Mouse (Mus musculus) embryonic facial prominence, embryonic 11.5 days (tissue): Measurements from ENCODE around the gene Pgr. TPM values are rescaled to one million over a fixed set of nuclear protein-coding genes. Genes with fewer than 3 reads are reported as not detected.

Experiments used
- ATAC-seq: fragments of 200-750 bp; cut with Nextera tagmentation; replicated peaks from 2 replicates; pipeline ENCODE4 v1.8.0; 2017; ENCODE audit warnings: low read depth; ENCODE audit not compliant: insufficient number of reproducible peaks, low FRiP score, low TSS enrichment
- DNase-seq: peaks from one replicate; pipeline ENCODE4 v3.0.0-alpha.2; 2015; ENCODE audit warnings: low spot score
- H3K27ac ChIP-seq: fragments of 300-500 bp; sonication (generic); replicated peaks from 2 replicates; pipeline ENCODE4 v1.5.1; 2014; ENCODE audit warnings: mild to moderate bottlenecking, low read depth, low read length, control low read depth
- H3K27me3 ChIP-seq: fragments of 300-500 bp; sonication (generic); 2 replicates; pipeline ENCODE4 v1.6.1; 2014; ENCODE audit warnings: mild to moderate bottlenecking, low read length, moderate library complexity, mixed read lengths; ENCODE audit not compliant: control insufficient read depth, insufficient read depth
- H3K36me3 ChIP-seq: fragments of 300-500 bp; sonication (generic); replicated peaks from 2 replicates; pipeline ENCODE4 v1.6.1; 2014; ENCODE audit warnings: low read depth, mild to moderate bottlenecking, low read length, moderate library complexity, mixed read lengths; ENCODE audit not compliant: control insufficient read depth, insufficient read depth
- H3K4me1 ChIP-seq: fragments of 300-500 bp; sonication (generic); 2 replicates; pipeline ENCODE4 v1.6.1; 2014; ENCODE audit warnings: low read length, mixed read lengths; ENCODE audit not compliant: control insufficient read depth, insufficient read depth
- H3K4me2 ChIP-seq: fragments of 300-500 bp; sonication (generic); 2 replicates; pipeline ENCODE4 v1.6.1; 2014; ENCODE audit warnings: low read depth, mild to moderate bottlenecking, control low read depth, low read length, moderate library complexity
- H3K4me3 ChIP-seq: fragments of 300-500 bp; sonication (generic); 2 replicates; pipeline ENCODE4 v1.5.1; 2014; ENCODE audit warnings: low read depth, low read length, control low read depth
- H3K9ac ChIP-seq: fragments of 300-500 bp; sonication (generic); replicated peaks from 2 replicates; pipeline ENCODE4 v1.6.1; 2014; ENCODE audit warnings: mild to moderate bottlenecking, control low read depth, low read length
- H3K9me3 ChIP-seq: fragments of 300-500 bp; sonication (generic); replicated peaks from 2 replicates; pipeline ENCODE4 v1.6.1; 2016; ENCODE audit warnings: mild to moderate bottlenecking, low read length, inconsistent platforms, mixed read lengths; ENCODE audit not compliant: control insufficient read depth
- WGBS: fragments of 180-500 bp; shearing (Covaris S2); extraction: QIAGEN DNeasy Blood & Tissue Kit; methylation state at CpG from one replicate; pipeline ENCODE4 v1.1.7; 2014; 5-methylcytosine and 5-hydroxymethylcytosine counted together
- polyA plus RNA-seq: library from polyadenylated mRNA; unstranded; fragments of >200 nt; fragmentation: Nextera tagmentation; extraction: Ambion mirVana; gene quantifications from 2 replicates; pipeline ENCODE4 v1.2.1, GENCODE M21; 2014

Gene Pgr
- polyA plus RNA-seq, 1 experiment from 2014 or later: 0.31 TPM

- Histone ChIP-seq H3K36me3 (no peaks in the 10 kb centered on the region), H3K4me1 (no peaks in the 10 kb centered on the region; the same call in 1 of the 2 replicates), H3K27ac (no peak overlapping the region), H3K9me3 (no peaks in the 10 kb centered on the region), H3K4me3 (peak overlapping the region; percentile 56), H3K27me3 (peaks cover 28% of the 10 kb centered on the region), H3K4me2 (peak overlapping the region; percentile 97), H3K9ac (no peak overlapping the region)
- ATAC-seq (no peak), DNase-seq (peak; percentile 1)
- 27% methylated on average over 3 of the region's 3 CpGs for WGBS
Observed at GRCm38 (mm10) chr9:8902277-8902676, 2.6 kb downstream of the Pgr start.

GRCm38 (mm10) chr9:8927561-8927960, 27.9 kb downstream of the Pgr start:
- Histone ChIP-seq H3K4me3 (no peak overlapping the region), H3K36me3 (no peaks in the 10 kb centered on the region), H3K9me3 (no peaks in the 10 kb centered on the region), H3K4me1 (no peaks in the 10 kb centered on the region), H3K4me2 (no peak overlapping the region), H3K9ac (no peak overlapping the region), H3K27me3 (no peaks in the 10 kb centered on the region), H3K27ac (no peak overlapping the region)
- ATAC-seq (no peak), DNase-seq (no peak)
- 88% methylated on average over 2 of the region's 2 CpGs for WGBS

GRCm38 (mm10) chr9:8937753-8938152, 38.1 kb downstream of the Pgr start:
- H3K9ac ChIP-seq: no peak overlapping the region
- H3K4me3 ChIP-seq: no peak overlapping the region
- H3K27ac ChIP-seq: no peak overlapping the region
- no peaks in the 10 kb centered on the region for H3K4me1 ChIP-seq
- 38% methylated on average over 1 of the region's 1 CpGs for WGBS
- ATAC-seq (no peak), DNase-seq (no peak)
- no peaks in the 10 kb centered on the region for H3K9me3 ChIP-seq
- no peak overlapping the region for H3K4me2 ChIP-seq
- H3K27me3 ChIP-seq: no peaks in the 10 kb centered on the region
- H3K36me3 ChIP-seq: no peaks in the 10 kb centered on the region

- Histone ChIP-seq H3K9me3 (no peaks in the 10 kb centered on the region), H3K4me2 (no peak overlapping the region), H3K4me1 (no peaks in the 10 kb centered on the region), H3K36me3 (no peaks in the 10 kb centered on the region), H3K27ac (no peak overlapping the region), H3K27me3 (no peaks in the 10 kb centered on the region), H3K9ac (no peak overlapping the region), H3K4me3 (no peak overlapping the region)
- ATAC-seq (no peak), DNase-seq (no peak)
Observed at GRCm38 (mm10) chr9:8953306-8953705, 53.7 kb downstream of the Pgr start.

- no peaks in the 10 kb centered on the region for H3K4me1 ChIP-seq
- no peak overlapping the region for H3K9ac ChIP-seq
- H3K36me3 ChIP-seq: no peaks in the 10 kb centered on the region
- H3K4me2 ChIP-seq: no peak overlapping the region
- DNase-seq: peak; percentile 57
- H3K9me3 ChIP-seq: no peaks in the 10 kb centered on the region
- H3K27me3 ChIP-seq: no peaks in the 10 kb centered on the region
- no peak for ATAC-seq
- H3K27ac ChIP-seq: no peak overlapping the region
- no peak overlapping the region for H3K4me3 ChIP-seq
- WGBS: 70% methylated on average over 8 of the region's 8 CpGs
Observed at GRCm38 (mm10) chr9:8964512-8965133, 65.0 kb downstream of the Pgr start.

GRCm38 (mm10) chr9:8970240-8970639, 70.6 kb downstream of the Pgr start:
- ATAC-seq: no peak
- no peak overlapping the region for H3K9ac ChIP-seq
- H3K4me1 ChIP-seq: no peaks in the 10 kb centered on the region
- WGBS: 73% methylated on average over 7 of the region's 7 CpGs
- H3K9me3 ChIP-seq: no peaks in the 10 kb centered on the region
- no peaks in the 10 kb centered on the region for H3K36me3 ChIP-seq
- no peak overlapping the region for H3K27ac ChIP-seq
- H3K27me3 ChIP-seq: no peaks in the 10 kb centered on the region
- no peak overlapping the region for H3K4me2 ChIP-seq
- H3K4me3 ChIP-seq: no peak overlapping the region
- no peak for DNase-seq

GRCm38 (mm10) chr9:8971491-8971890, 71.9 kb downstream of the Pgr start, which contains the start of gene Gm16485:
Gm16485 (plus strand) TSS chr9:8971791.
- no peak within 1 kb of the TSS for H3K4me2 ChIP-seq
- no peaks in the 10 kb centered on the region for H3K9me3 ChIP-seq
- DNase-seq (no peak), ATAC-seq (no peak)
- no peak within 1 kb of the TSS for H3K27ac ChIP-seq
- H3K36me3 ChIP-seq: no peaks in the 10 kb centered on the region
- H3K4me3 ChIP-seq: no peak within 1 kb of the TSS
- H3K9ac ChIP-seq: no peak within 1 kb of the TSS
- H3K4me1 ChIP-seq: no peaks in the 10 kb centered on the region
- 78% methylated on average over 2 of the region's 2 CpGs for WGBS
- no peaks in the 10 kb centered on the region for H3K27me3 ChIP-seq

GRCm38 (mm10) chr9:8977775-8978174, 78.1 kb downstream of the Pgr start:
- Histone ChIP-seq H3K4me1 (no peaks in the 10 kb centered on the region), H3K9ac (no peak overlapping the region), H3K4me3 (no peak overlapping the region), H3K27ac (no peak overlapping the region), H3K4me2 (no peak overlapping the region), H3K9me3 (no peaks in the 10 kb centered on the region), H3K27me3 (no peaks in the 10 kb centered on the region), H3K36me3 (no peaks in the 10 kb centered on the region)
- DNase-seq: no peak
- WGBS: 42% methylated on average over 2 of the region's 2 CpGs
- no peak for ATAC-seq
